Comparison of ENCODE assay signal across 28 mouse cellular contexts in the genomic region with DNA sequence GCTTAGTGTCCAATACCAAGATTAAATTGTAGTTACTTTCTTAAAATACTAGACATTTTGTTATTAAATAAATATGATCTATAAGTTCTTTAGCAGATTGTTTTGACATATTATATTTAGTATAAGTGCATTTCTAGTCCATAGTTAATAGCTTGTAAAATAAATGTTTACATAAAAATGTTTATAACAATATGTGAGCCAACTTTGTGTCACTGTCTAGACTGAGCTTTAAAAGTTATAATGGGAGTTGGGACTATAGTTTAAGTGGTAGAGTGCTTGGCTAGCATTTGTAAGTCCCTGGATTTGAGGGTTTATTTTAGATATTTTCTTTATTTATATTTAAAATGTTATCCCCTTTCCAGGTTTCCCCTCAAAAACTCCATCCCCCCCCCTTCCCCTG.
DNase-seq lines count a peak whose midpoint lies in the region; ATAC-seq and TF ChIP-seq lines count a peak whose summit lies in the region.
"Had no signal": no experiment of that assay in that cellular context is flagged by ENCODE, and none has a peak within 500 bp of the region (broad histone marks: within the 10 kb centered on the region; RNA-seq: fewer than 3 reads in every experiment).

No protein-coding gene starts in this region.

- no peak for TF ChIP-seq CTCF in stomach, postnatal 0 days (IDR thresholded peaks at IDR 0.05; ENCODE audit: low read depth)

- H3K4me3 ChIP-seq in intestine, embryonic 16.5 days (ENCODE audit: low read length), result no peak overlapping the region
- H3K4me3 ChIP-seq in intestine, embryonic 15.5 days (replicated peaks), result no peak overlapping the region
- no peak overlapping the region for H3K4me3 ChIP-seq in lung, embryonic 15.5 days
- H3K4me3 ChIP-seq in stomach, embryonic 14.5 days (ENCODE audit: low read depth, low read length), result no peak overlapping the region
- no peak overlapping the region for H3K4me3 ChIP-seq in stomach, postnatal 0 days (ENCODE audit: low read depth, low read length)
- H3K4me3 ChIP-seq: embryonic facial prominence, embryonic 13.5 days; embryonic facial prominence, embryonic 15.5 days; erythroblast, embryonic 14.5 days; forebrain, embryonic 10.5 days; forebrain, embryonic 12.5 days had no signal

- no peak overlapping the region for H3K4me2 ChIP-seq in intestine, embryonic 16.5 days (ENCODE audit: low read depth, low read length)
- H3K4me2 ChIP-seq in intestine, embryonic 15.5 days (replicated peaks), result no peak overlapping the region
- no peak overlapping the region for H3K4me2 ChIP-seq in lung, embryonic 15.5 days
- no peak overlapping the region for H3K4me2 ChIP-seq in stomach, embryonic 14.5 days (replicated peaks; ENCODE audit: low read depth, low read length)
- H3K4me2 ChIP-seq in stomach, postnatal 0 days (replicated peaks; ENCODE audit: low read depth), result no peak overlapping the region
- H3K4me2 ChIP-seq: embryonic facial prominence, embryonic 13.5 days; embryonic facial prominence, embryonic 15.5 days; forebrain, embryonic 12.5 days had no signal

- no peak overlapping the region for H3K27ac ChIP-seq in intestine, embryonic 16.5 days (ENCODE audit: low read length)
- no peak overlapping the region for H3K27ac ChIP-seq in intestine, embryonic 15.5 days
- no peak overlapping the region for H3K27ac ChIP-seq in lung, embryonic 15.5 days
- no peak overlapping the region for H3K27ac ChIP-seq in stomach, embryonic 14.5 days (ENCODE audit: low read length)
- H3K27ac ChIP-seq in stomach, postnatal 0 days (replicated peaks), result no peak overlapping the region
- H3K27ac ChIP-seq: embryonic facial prominence, embryonic 13.5 days; embryonic facial prominence, embryonic 15.5 days; forebrain, embryonic 10.5 days; forebrain, embryonic 12.5 days had no signal

- no peak overlapping the region for H3K9ac ChIP-seq in intestine, embryonic 16.5 days (ENCODE audit: low read depth, low read length)
- no peak overlapping the region for H3K9ac ChIP-seq in intestine, embryonic 15.5 days
- no peak overlapping the region for H3K9ac ChIP-seq in lung, embryonic 15.5 days
- no peak overlapping the region for H3K9ac ChIP-seq in stomach, embryonic 14.5 days (replicated peaks; ENCODE audit: low read depth, low read length)
- no peak overlapping the region for H3K9ac ChIP-seq in stomach, postnatal 0 days (ENCODE audit: low read length)
- H3K9ac ChIP-seq: embryonic facial prominence, embryonic 13.5 days; embryonic facial prominence, embryonic 15.5 days; forebrain, embryonic 12.5 days had no signal

- no peaks in the 10 kb centered on the region for H3K36me3 ChIP-seq in intestine, embryonic 16.5 days (ENCODE audit: control insufficient read depth, insufficient read depth, low read length)
- no peaks in the 10 kb centered on the region for H3K36me3 ChIP-seq in intestine, embryonic 15.5 days
- H3K36me3 ChIP-seq in lung, embryonic 15.5 days, result no peaks in the 10 kb centered on the region
- no peaks in the 10 kb centered on the region for H3K36me3 ChIP-seq in stomach, embryonic 14.5 days (ENCODE audit: control insufficient read depth, insufficient read depth, low read length)
- H3K36me3 ChIP-seq in stomach, postnatal 0 days (ENCODE audit: control insufficient read depth, insufficient read depth, low read length), result no peaks in the 10 kb centered on the region
- H3K36me3 ChIP-seq: embryonic facial prominence, embryonic 13.5 days; embryonic facial prominence, embryonic 15.5 days; forebrain, embryonic 10.5 days; forebrain, embryonic 12.5 days; G1E had no signal

- no peaks in the 10 kb centered on the region for H3K27me3 ChIP-seq in intestine, embryonic 16.5 days (replicated peaks; ENCODE audit: control insufficient read depth, insufficient read depth, low read length)
- H3K27me3 ChIP-seq in intestine, embryonic 15.5 days (replicated peaks), result no peaks in the 10 kb centered on the region
- no peaks in the 10 kb centered on the region for H3K27me3 ChIP-seq in lung, embryonic 15.5 days
- H3K27me3 ChIP-seq in stomach, embryonic 14.5 days (ENCODE audit: control insufficient read depth, insufficient read depth, low read length), result no peaks in the 10 kb centered on the region
- H3K27me3 ChIP-seq in stomach, postnatal 0 days (ENCODE audit: control insufficient read depth, insufficient read depth, low read length), result no peaks in the 10 kb centered on the region
- H3K27me3 ChIP-seq: CH12.LX; embryonic facial prominence, embryonic 13.5 days; embryonic facial prominence, embryonic 15.5 days; forebrain, embryonic 12.5 days; Patski had no signal

- H3K9me3 ChIP-seq in intestine, embryonic 16.5 days (ENCODE audit: control insufficient read depth, low read length), result no peaks in the 10 kb centered on the region
- no peaks in the 10 kb centered on the region for H3K9me3 ChIP-seq in intestine, embryonic 15.5 days
- no peaks in the 10 kb centered on the region for H3K9me3 ChIP-seq in lung, embryonic 15.5 days
- no peaks in the 10 kb centered on the region for H3K9me3 ChIP-seq in stomach, embryonic 14.5 days (ENCODE audit: control insufficient read depth, low read depth, low read length)
- H3K9me3 ChIP-seq in stomach, postnatal 0 days (ENCODE audit: control insufficient read depth, low read length), result no peaks in the 10 kb centered on the region
- H3K9me3 ChIP-seq: embryonic facial prominence, embryonic 13.5 days; embryonic facial prominence, embryonic 15.5 days; forebrain, embryonic 10.5 days; forebrain, embryonic 12.5 days had no signal

- H3K4me1 ChIP-seq in intestine, embryonic 16.5 days (ENCODE audit: control insufficient read depth, insufficient read depth, low read length), result no peaks in the 10 kb centered on the region
- no peaks in the 10 kb centered on the region for H3K4me1 ChIP-seq in intestine, embryonic 15.5 days (replicated peaks)
- no peaks in the 10 kb centered on the region for H3K4me1 ChIP-seq in lung, embryonic 15.5 days
- H3K4me1 ChIP-seq in stomach, embryonic 14.5 days (ENCODE audit: control insufficient read depth, insufficient read depth, low read length), result no peaks in the 10 kb centered on the region
- no peaks in the 10 kb centered on the region for H3K4me1 ChIP-seq in stomach, postnatal 0 days (replicated peaks; ENCODE audit: control insufficient read depth, insufficient read depth)
- H3K4me1 ChIP-seq: embryonic facial prominence, embryonic 13.5 days; embryonic facial prominence, embryonic 15.5 days; forebrain, embryonic 10.5 days; forebrain, embryonic 12.5 days had no signal

- ATAC-seq in intestine, embryonic 16.5 days, result peak; percentile 38; the same call in 1 of the 2 replicates
- ATAC-seq in intestine, embryonic 15.5 days, result no peak
- peak; percentile 87; the same call in 1 of the 2 replicates for ATAC-seq in lung, embryonic 15.5 days (ENCODE audit: borderline replicate concordance, extremely low read depth, low FRiP score, low TSS enrichment)
- ATAC-seq in stomach, embryonic 14.5 days (ENCODE audit: insufficient number of reproducible peaks, insufficient read depth, low FRiP score, low read depth), result peak; percentile 74; the same call in 1 of the 2 replicates
- ATAC-seq in stomach, postnatal 0 days (ENCODE audit: low FRiP score, low TSS enrichment), result no peak
- ATAC-seq: CD4-positive, CD25-positive, alpha-beta regulatory T cell, adult 4 months; forebrain, embryonic 14.5 days; Patski had no signal

- no peak for DNase-seq in lung, adult 18-20 months
- DNase-seq in stomach, postnatal 0 days (ENCODE audit: low spot score), result no peak
- DNase-seq in T-cell, adult 2 months (ENCODE audit: low spot score), result no peak
- DNase-seq: adrenal gland, adult 2 months; adrenal gland, postnatal 10 days; adrenal gland, postnatal 25 days; B cell, adult 2 months; cerebellum, adult 11 months; cerebellum, adult 18-20 months; cerebellum, adult 8-10 months; cerebellum, adult 9-11 months; cerebellum, postnatal 14 days; cerebellum, postnatal 36 days; embryo, embryonic 11 days had no signal

- no peak for TF ChIP-seq EP300 in stomach, postnatal 0 days (optimal IDR thresholded peaks at IDR 0.05)

Comparison
In these comparisons a context has a peak if more than half of its experiments do, and no peak if none do; other contexts are left out.
1. ATAC-seq: peak in intestine, embryonic 16.5 days (single experiment), lung, embryonic 15.5 days (single experiment) and stomach, embryonic 14.5 days (single experiment); none in intestine, embryonic 15.5 days (single experiment) and stomach, postnatal 0 days (single experiment).